Mouse (Mus musculus): ENCODE measurements at regions not wholly inside any gene's neighbourhood (a gene's known extent, or its start where the extent isn't known, plus 50 kb on each side); places are given as distances from the start of the nearest gene placed in this dataset.
A peak's percentile ranks its signal among the peaks of the same experiment; 100 is the strongest.

DNA sequence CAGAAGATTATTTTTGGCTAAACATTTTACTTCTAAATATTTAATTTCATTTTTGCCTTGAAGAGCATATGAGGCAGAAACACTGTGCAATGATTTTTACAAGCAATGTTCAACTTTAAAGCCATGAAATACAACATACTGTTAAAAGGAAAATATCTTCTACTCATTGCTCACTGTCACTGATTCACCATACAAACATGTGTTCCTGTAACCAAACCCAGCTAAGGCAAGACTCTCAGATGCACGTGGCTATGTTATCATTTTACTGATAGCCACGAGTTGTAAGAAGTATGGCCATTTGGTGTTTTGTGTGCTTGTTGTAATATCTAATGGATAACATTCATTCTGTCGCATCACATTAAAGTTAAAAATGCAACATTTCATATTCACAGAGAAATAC is 287.3 kb upstream of the Adamts5 start:
- no peak for DNase-seq (ENCODE audit: low read depth, low spot score)

- peak; percentile 42 for DNase-seq (ENCODE audit: low read depth, low spot score)
Measured at GRCm38 (mm10) chr16:86187609-86188008, 286.0 kb upstream of the Adamts5 start.

- DNase-seq (ENCODE audit: low read depth, low spot score): no peak
Measured at GRCm38 (mm10) chr16:86159021-86159815, 257.6 kb upstream of the Adamts5 start.

- no peak for DNase-seq (ENCODE audit: low read depth, low spot score)
Measured at GRCm38 (mm10) chr16:86138171-86138570, 236.5 kb upstream of the Adamts5 start.

DNA sequence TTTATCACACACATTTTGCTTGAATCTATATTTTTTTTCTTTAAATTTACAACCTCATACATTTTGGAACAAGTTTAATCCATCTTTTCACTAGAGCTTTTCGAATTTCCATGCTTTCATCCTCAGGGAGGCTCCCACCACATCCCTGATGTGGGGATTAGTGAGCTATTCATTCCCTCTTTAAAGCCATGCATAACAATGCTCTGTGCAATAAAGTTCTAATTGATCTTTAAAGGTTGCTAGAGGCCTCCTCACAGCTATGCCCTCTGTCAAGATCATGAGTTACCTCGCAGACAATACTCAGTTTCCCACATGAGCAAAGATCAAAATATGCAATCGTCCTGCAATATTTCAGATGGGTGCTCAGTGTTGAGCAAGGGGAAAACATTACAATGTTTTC is 234.5 kb upstream of the Adamts5 start:
- DNase-seq (ENCODE audit: low read depth, low spot score): peak; percentile 26

- DNase-seq (ENCODE audit: low read depth, low spot score): no peak
Measured at GRCm38 (mm10) chr16:86127391-86127790, 225.8 kb upstream of the Adamts5 start.

DNA sequence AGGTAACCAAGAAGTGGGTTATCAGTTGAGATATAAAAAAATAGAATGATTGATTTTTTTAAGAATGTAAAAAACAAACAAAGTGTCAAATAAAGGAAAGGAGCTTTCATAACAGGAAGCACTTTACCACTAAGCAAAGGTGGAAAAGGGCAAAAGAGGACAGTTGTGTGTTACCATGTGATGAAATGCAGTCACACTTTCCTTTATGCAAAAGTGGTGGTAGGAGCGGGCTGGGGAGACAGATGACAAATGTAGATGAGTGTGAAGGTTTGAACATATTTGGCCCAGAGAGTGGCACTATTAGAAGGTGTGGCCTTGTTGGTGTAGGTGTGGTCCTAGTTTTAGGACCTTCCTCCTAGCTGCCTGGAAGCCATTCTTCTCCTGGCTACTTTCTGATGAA is 222.6 kb upstream of the Adamts5 start:
- no peak for DNase-seq (ENCODE audit: low read depth, low spot score)

GRCm38 (mm10) chr16:86122936-86123335 is 221.3 kb upstream of the Adamts5 start:
- no peak for DNase-seq (ENCODE audit: low read depth, low spot score)

GRCm38 (mm10) chr16:86117959-86118358 is 216.3 kb upstream of the Adamts5 start:
- DNase-seq (ENCODE audit: low read depth, low spot score): no peak

- DNase-seq (ENCODE audit: low read depth, low spot score): no peak
Measured at GRCm38 (mm10) chr16:86115587-86116376, 214.2 kb upstream of the Adamts5 start.

- no peak for DNase-seq (ENCODE audit: low read depth, low spot score)
Measured at GRCm38 (mm10) chr16:86094461-86094860, 192.8 kb upstream of the Adamts5 start.

DNA sequence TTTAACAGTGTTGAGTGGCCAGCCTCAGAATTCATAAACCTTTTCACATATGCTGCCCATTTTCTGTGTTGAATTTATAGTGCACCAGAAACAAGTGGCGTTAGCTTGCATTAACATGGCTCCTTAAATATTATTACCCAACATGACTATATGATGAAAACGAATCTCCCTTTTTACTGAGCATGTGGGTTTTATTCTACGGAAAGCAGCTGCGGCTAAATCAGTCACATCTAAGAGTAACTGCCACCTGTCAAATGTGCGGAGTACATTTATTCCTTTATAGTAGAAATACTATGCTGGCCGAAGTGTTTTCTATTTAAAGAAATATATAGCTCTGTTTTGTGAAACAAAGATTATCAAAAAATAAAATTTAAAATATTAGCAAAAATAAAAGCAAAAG is 188.5 kb upstream of the Adamts5 start:
- no peak for DNase-seq (ENCODE audit: low read depth, low spot score)

GRCm38 (mm10) chr16:86087421-86087820 is 185.8 kb upstream of the Adamts5 start:
- no peak for DNase-seq (ENCODE audit: low read depth, low spot score)

- no peak for DNase-seq (ENCODE audit: low read depth, low spot score)
Measured at GRCm38 (mm10) chr16:86067628-86068364, 166.2 kb upstream of the Adamts5 start.

DNA sequence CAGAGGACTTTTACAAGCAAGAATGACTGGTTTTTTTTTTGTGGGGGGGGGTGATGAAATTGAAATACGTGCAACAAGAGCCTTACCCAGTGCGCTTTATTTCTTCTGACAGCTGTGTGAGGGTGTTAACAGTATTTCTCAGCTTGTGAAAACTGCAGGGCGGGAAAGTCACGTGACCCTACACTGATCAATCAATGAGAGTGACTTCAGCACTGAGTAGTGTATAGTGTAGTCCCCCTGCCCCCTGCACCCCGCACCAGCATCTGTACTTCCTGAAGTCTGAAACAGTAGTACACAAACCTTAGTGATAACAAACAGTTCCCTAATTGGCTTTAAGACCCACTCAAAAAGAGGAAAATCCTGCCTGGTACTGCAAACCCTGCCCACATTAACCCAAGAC is 158.5 kb upstream of the Adamts5 start:
- no peak for DNase-seq (ENCODE audit: low read depth, low spot score)

DNA sequence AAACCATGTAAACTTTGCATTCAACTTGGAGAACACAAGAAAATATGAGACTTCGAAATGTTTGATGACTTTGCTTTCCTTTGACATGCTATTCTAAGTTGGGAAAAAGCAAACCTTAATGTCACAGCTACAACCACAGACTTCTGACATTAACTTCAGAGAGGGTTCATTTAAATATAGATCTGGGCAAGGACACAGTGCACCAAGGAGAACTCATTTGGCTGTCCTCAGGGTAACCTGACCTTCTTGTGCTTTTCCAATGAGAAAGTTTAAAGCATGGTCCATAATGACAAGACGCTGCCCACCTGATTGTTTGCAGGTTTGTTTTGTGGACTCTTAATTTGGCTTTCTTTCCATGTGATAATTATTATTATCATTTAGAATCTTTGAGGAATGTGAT is 143.1 kb upstream of the Adamts5 start:
- DNase-seq (ENCODE audit: low read depth, low spot score): no peak

GRCm38 (mm10) chr16:86034772-86035171 is 133.1 kb upstream of the Adamts5 start:
- DNase-seq (ENCODE audit: low read depth, low spot score): no peak

DNA sequence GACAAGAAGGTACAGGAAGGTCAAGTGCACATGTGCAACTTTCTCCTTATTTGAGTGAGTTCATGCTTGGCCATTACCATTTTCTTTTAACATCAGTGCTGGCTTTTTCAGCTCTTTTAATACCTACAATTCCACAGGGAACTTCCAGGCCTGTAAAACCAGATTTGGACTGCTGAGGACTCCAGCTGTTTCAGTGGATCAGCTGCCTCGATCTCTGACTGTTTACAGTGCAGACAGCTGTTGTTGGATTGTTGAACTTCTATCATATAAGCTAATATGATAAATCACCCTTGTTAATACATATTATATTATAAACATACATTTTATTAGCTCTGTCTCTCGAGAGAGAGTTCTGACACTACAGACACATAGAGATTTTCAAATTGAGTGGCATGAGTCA is 126.1 kb upstream of the Adamts5 start:
- DNase-seq (ENCODE audit: low read depth, low spot score): no peak

DNA sequence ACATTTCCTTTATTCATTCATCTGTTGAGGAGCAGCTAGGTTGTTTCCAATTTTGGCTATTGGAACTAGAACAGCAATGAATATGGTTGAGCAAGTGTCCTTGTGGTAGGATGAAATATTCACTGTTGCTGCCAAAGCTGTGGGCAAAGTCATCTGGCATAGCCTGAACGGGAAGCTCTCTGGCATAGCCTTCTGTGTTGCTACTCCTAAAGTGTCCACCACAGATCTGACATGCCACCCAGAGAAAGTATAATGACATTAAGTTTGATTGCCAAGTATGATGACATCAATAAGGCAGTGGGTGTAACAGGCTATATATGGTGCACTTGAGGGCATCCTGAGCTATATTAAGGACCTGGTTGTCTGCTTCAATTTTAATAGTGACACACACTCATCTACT is 113.7 kb upstream of the Adamts5 start:
- no peak for DNase-seq (ENCODE audit: low read depth, low spot score)

DNA sequence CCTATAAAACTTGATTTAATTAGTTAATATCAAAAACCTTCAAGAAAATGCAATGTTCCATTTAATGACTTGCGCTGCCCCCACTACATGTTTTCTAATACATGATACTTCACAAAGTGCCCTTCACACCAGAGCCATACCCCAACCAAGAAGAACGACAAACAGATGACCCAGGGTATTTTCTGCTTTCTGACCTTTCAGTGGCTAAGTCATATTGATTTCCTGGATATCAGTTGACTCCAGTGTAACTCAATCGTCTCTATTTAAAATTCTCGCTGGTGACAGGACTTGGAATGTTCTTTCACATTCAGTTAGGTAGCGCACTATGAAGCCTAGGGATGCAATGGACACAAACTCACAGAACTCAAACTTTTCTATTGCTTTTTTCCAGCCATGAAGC is 109.4 kb upstream of the Adamts5 start:
- DNase-seq (ENCODE audit: low read depth, low spot score): no peak

- no peak for DNase-seq (ENCODE audit: low read depth, low spot score)
Measured at GRCm38 (mm10) chr16:86009638-86010329, 108.2 kb upstream of the Adamts5 start.

DNA sequence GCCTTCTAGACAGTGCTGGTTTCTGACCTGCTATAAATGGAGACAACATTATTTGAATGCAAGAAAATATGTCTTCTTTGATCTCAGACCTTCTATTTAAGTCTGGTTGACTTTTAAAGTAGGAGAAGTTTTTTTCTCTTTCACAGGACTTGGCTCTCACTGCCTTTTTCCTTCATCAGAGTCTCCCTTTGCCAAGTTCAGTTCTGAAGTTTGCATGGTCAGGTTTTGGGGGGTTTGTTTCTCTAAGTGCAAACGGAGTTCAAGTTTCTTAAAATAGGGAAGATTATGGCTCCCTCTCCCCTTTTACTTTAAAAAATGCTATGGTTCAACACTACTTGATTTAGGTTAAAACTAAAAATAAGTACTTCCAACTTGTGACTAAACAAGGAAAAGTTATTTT is 106.2 kb upstream of the Adamts5 start:
- DNase-seq (ENCODE audit: low read depth, low spot score): no peak
